In the genomic region with DNA sequence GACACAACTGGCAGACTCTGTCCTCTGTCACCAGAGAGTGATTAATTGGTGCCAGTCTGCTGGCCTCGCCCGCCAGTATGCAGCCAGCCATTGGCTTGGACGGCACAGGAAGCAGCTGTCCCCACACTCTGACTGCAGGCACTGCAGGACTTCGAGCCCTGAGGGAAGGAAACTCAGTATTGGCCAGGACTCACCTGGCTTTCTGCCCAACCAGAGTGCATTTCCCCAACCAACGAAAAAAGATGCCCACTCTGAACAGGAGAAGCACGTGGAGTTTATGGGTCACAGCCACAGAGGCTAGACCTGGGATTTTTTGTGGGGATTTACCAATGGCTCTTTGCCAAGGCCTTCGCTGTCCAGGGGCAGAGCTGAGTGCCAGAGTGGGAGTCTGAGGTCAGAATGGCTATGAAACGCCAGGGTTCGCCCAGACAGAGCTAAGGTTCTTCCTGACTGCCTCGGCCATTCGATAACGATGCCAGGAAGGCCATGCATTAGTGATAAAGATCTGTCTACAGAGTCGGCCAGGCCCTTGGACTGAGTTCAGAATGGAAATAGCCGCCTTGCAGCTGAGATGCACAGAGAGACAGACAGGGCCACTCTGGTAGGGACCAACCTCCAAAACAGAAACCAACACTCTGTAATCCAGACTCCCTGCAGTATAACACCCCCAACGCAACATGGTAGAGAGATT, we compare ENCODE assay signal across 8 mouse cellular contexts.
DNase-seq lines count a peak whose midpoint lies in the region; ATAC-seq and TF ChIP-seq lines count a peak whose summit lies in the region.

No protein-coding gene starts in this region.

- H3K9me3 ChIP-seq in liver, embryonic 16.5 days (replicated peaks; ENCODE audit: control insufficient read depth, low read length), result no peaks in the 10 kb centered on the region

- H3K27ac ChIP-seq in liver, adult 2 months (replicated peaks; ENCODE audit: insufficient read depth, low read depth, low read length), result no peak overlapping the region
- no peak overlapping the region; the same call in 1 of the 2 replicates for H3K27ac ChIP-seq in kidney, adult 2 months (ENCODE audit: insufficient read depth, low read depth, low read length)
- H3K27ac ChIP-seq in liver, embryonic 16.5 days (ENCODE audit: low read length), result no peak overlapping the region

- no peak overlapping the region for H3K4me3 ChIP-seq in liver, adult 2 months (ENCODE audit: insufficient read depth, low read depth, low read length)
- H3K4me3 ChIP-seq in kidney, adult 2 months (ENCODE audit: insufficient read depth, low read depth, low read length), result no peak overlapping the region
- H3K4me3 ChIP-seq in liver, embryonic 16.5 days (ENCODE audit: low read depth, low read length), result no peak overlapping the region

- H3K4me1 ChIP-seq in liver, adult 2 months (ENCODE audit: control insufficient read depth, insufficient read depth, low read length), result peaks cover 5% of the 10 kb centered on the region
- H3K4me1 ChIP-seq in kidney, adult 2 months (ENCODE audit: control insufficient read depth, insufficient read depth, low read length), result peaks cover 3% of the 10 kb centered on the region
- peaks cover 9% of the 10 kb centered on the region for H3K4me1 ChIP-seq in liver, embryonic 16.5 days (ENCODE audit: control insufficient read depth, low read depth, low read length)

- 18% methylated on average over 15 of the region's 15 CpGs for WGBS in liver, adult 2 months
- 12% methylated on average over 15 of the region's 15 CpGs for WGBS in kidney, adult 2 months
- WGBS in liver, embryonic 16.5 days (ENCODE audit: insufficient replicate concordance), result 23% methylated on average over 15 of the region's 15 CpGs

- no peak for TF ChIP-seq CTCF in liver, adult 2 months (IDR thresholded peaks at IDR 0.05; ENCODE audit: low read depth, low read length)
- TF ChIP-seq CTCF in kidney, adult 2 months (conservative IDR thresholded peaks at IDR 0.05; ENCODE audit: insufficient read depth, insufficient read length, low read depth, low read length), result no peak

- DNase-seq in liver, adult 2 months (ENCODE audit: extremely low read depth, low read depth, low spot score), result peak; percentile 92
- no peak for DNase-seq in liver
- peak; percentile 68 for DNase-seq in cerebellum, adult 9-10 months
- peak; percentile 79 to 84 for DNase-seq in heart, adult 9 months (ENCODE audit: low spot score in 2 of 2)
- DNase-seq in kidney, adult 2 months, result peak; percentile 96
- DNase-seq in retina, postnatal 7 days (ENCODE audit: low read depth, low spot score), result peak; percentile 14
- no peak for DNase-seq in c-Kit-positive CD71-positive TER-119-positive erythroid progenitor cells, embryonic 14.5 days (ENCODE audit: low spot score)

- H3K4me2 ChIP-seq in liver, embryonic 16.5 days (ENCODE audit: low read depth, low read length), result no peak overlapping the region

- H3K27me3 ChIP-seq in liver, adult 2 months (ENCODE audit: control insufficient read depth, insufficient read depth, low read length), result no peaks in the 10 kb centered on the region
- H3K27me3 ChIP-seq in kidney, adult 2 months (replicated peaks; ENCODE audit: control insufficient read depth, insufficient read depth, low read length), result no peaks in the 10 kb centered on the region
- H3K27me3 ChIP-seq in liver, embryonic 16.5 days (ENCODE audit: control insufficient read depth, insufficient read depth, low read depth, low read length), result no peaks in the 10 kb centered on the region

- no peaks in the 10 kb centered on the region for H3K36me3 ChIP-seq in liver, adult 2 months (ENCODE audit: control insufficient read depth, insufficient read depth, low read length)
- no peaks in the 10 kb centered on the region for H3K36me3 ChIP-seq in kidney, adult 2 months (ENCODE audit: control insufficient read depth, insufficient read depth, low read length)
- no peaks in the 10 kb centered on the region for H3K36me3 ChIP-seq in liver, embryonic 16.5 days (ENCODE audit: control insufficient read depth, insufficient read depth)

- H3K79me2 ChIP-seq in liver, adult 2 months (ENCODE audit: control insufficient read depth, insufficient read depth, low read length), result no peaks in the 10 kb centered on the region

- H3K9ac ChIP-seq in liver, adult 2 months (ENCODE audit: low read depth, low read length), result no peak overlapping the region
- H3K9ac ChIP-seq in liver, embryonic 16.5 days (ENCODE audit: low read depth, low read length), result peak overlapping the region; percentile 10; the same call in 1 of the 2 replicates

- no peak for TF ChIP-seq POLR2A in liver, adult 2 months (IDR thresholded peaks at IDR 0.05; ENCODE audit: extremely low read depth, insufficient read depth, low read length)
- no peak for TF ChIP-seq POLR2A in kidney, adult 2 months (IDR thresholded peaks at IDR 0.05; ENCODE audit: low read depth, low read length)

- ATAC-seq in liver, embryonic 16.5 days (ENCODE audit: low read depth), result peak; percentile 63

Comparison
In these comparisons a context has a peak if more than half of its experiments do, and no peak if none do; other contexts are left out.
1. DNase-seq: peak in liver, adult 2 months (single experiment), cerebellum, adult 9-10 months (single experiment), heart, adult 9 months (2 of 2), kidney, adult 2 months (single experiment) and retina, postnatal 7 days (single experiment); none in liver (single experiment) and c-Kit-positive CD71-positive TER-119-positive erythroid progenitor cells, embryonic 14.5 days (single experiment).